Mouse (Mus musculus): Measurements from ENCODE around the gene Osbpl8. TPM values are rescaled to one million over a fixed set of nuclear protein-coding genes. Genes with fewer than 3 reads are reported as not detected.

Gene Osbpl8
- total and polyA plus RNA-seq, 3 experiments = 8.4 to 517 (median 69.9) TPM

- no peak for TF ChIP-seq GATA2 (IDR thresholded peaks at IDR 0.05; ENCODE audit: borderline replicate concordance, low read depth, low read length)
- no peak for TF ChIP-seq CTCF (IDR thresholded peaks at IDR 0.05; ENCODE audit: low read depth, low read length)
- TF ChIP-seq TAL1 (conservative IDR thresholded peaks at IDR 0.05; ENCODE audit: low read depth, low read length) = no peak
- TF ChIP-seq GATA1 (IDR thresholded peaks at IDR 0.05; ENCODE audit: borderline replicate concordance, low read length) = no peak
- no peak for TF ChIP-seq POLR2AphosphoS5 (IDR thresholded peaks at IDR 0.05; ENCODE audit: insufficient replicate concordance, low read depth, low read length)
- Histone ChIP-seq H3K9me3 (replicated peaks) (no peaks in the 10 kb centered on the region), H3K27me3 (ENCODE audit: insufficient read depth, low read length) (no peaks in the 10 kb centered on the region), H3K4me1 (ENCODE audit: insufficient read depth, low read depth, low read length) (peaks cover 53% of the 10 kb centered on the region), H3K4me3 (ENCODE audit: low read depth, low read length) (no peak overlapping the region), H3K36me3 (replicated peaks) (peaks cover 25% of the 10 kb centered on the region)
- DNase-seq (ENCODE audit: low spot score) (no peak), ATAC-seq (ENCODE audit: extremely low read depth, insufficient number of reproducible peaks, low FRiP score, poor library complexity, severe bottlenecking) (no peak)
These were observed 9.2 kb downstream of the Osbpl8 start for GRCm38 (mm10) chr10:111173589-111174247.

DNA sequence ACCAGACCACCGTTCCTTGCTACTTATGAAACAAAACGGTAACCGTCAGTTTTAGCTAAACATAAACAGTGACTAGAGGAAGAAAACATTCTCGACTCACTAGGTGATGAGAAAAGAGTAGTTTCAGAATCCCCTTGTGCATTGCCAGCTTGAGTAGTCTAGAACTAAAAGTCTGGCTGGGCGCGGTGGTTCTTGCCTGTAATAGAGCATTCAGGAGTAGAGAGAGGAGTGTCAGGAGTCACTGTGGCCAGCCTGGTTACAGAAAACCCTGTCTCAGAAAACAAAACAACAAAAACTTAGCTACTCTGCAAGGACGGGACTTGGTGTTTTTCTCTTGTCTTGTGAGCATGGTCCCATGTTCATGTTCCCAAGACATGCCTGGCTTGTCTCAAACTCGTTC lies 12.8 kb downstream of the Osbpl8 start:
- no peak for TF ChIP-seq POLR2AphosphoS5 (IDR thresholded peaks at IDR 0.05; ENCODE audit: insufficient replicate concordance, low read depth, low read length)
- no peak for TF ChIP-seq CTCF (IDR thresholded peaks at IDR 0.05; ENCODE audit: low read depth, low read length)
- no peaks in the 10 kb centered on the region for H3K27me3 ChIP-seq (ENCODE audit: insufficient read depth, low read length)
- no peak for ATAC-seq (ENCODE audit: extremely low read depth, insufficient number of reproducible peaks, low FRiP score, poor library complexity, severe bottlenecking)

GRCm38 (mm10) chr10:111178024-111178423 lies 13.5 kb downstream of the Osbpl8 start:
- ATAC-seq (ENCODE audit: extremely low read depth, insufficient number of reproducible peaks, low FRiP score, poor library complexity, severe bottlenecking) = no peak
- H3K4me3 ChIP-seq (ENCODE audit: low read depth, low read length) = no peak overlapping the region
- H3K9me3 ChIP-seq (replicated peaks) = no peaks in the 10 kb centered on the region
- no peaks in the 10 kb centered on the region for H3K27me3 ChIP-seq (ENCODE audit: insufficient read depth, low read length)
- H3K36me3 ChIP-seq (replicated peaks) = peaks cover 31% of the 10 kb centered on the region
- no peak for DNase-seq (ENCODE audit: low spot score)
- TF ChIP-seq TAL1 (conservative IDR thresholded peaks at IDR 0.05; ENCODE audit: low read depth, low read length) = no peak
- TF ChIP-seq GATA1 (IDR thresholded peaks at IDR 0.05; ENCODE audit: borderline replicate concordance, low read length) = no peak
- TF ChIP-seq POLR2AphosphoS5 (IDR thresholded peaks at IDR 0.05; ENCODE audit: insufficient replicate concordance, low read depth, low read length) = no peak
- no peak for TF ChIP-seq GATA2 (IDR thresholded peaks at IDR 0.05; ENCODE audit: borderline replicate concordance, low read depth, low read length)
- no peak for TF ChIP-seq CTCF (IDR thresholded peaks at IDR 0.05; ENCODE audit: low read depth, low read length)
- peaks cover 31% of the 10 kb centered on the region for H3K4me1 ChIP-seq (ENCODE audit: insufficient read depth, low read depth, low read length)

More for the DNA sequence above, 12.8 kb downstream of the Osbpl8 start:
- no peak overlapping the region for H3K4me3 ChIP-seq (ENCODE audit: low read depth, low read length)
- no peak for DNase-seq (ENCODE audit: low spot score)
- H3K36me3 ChIP-seq (replicated peaks) = peaks cover 31% of the 10 kb centered on the region
- peaks cover 32% of the 10 kb centered on the region for H3K4me1 ChIP-seq (ENCODE audit: insufficient read depth, low read depth, low read length)
- H3K9me3 ChIP-seq (replicated peaks) = no peaks in the 10 kb centered on the region

DNA sequence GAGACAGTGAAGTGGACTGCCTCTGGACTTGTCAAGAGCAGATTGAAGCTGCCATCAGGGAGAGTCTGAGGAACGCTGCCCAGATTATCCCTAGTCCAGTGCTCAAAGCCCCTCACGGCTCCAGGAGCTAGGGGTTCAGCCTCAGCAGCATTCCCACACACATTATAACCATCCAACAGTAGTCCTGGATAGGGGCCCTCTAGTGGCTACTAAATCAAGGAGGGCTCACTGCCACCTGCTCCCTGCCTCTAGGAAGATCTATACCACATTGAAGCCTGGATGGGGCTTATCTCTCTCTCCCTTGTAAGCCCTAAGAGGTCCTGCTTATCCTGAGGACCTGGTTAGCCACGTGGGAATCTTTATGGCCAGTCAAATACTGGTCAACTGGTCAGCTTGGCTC lies 16.1 kb downstream of the Osbpl8 start:
- no peaks in the 10 kb centered on the region for H3K9me3 ChIP-seq (replicated peaks)
- DNase-seq (ENCODE audit: low spot score) (no peak), ATAC-seq (ENCODE audit: extremely low read depth, insufficient number of reproducible peaks, low FRiP score, poor library complexity, severe bottlenecking) (peak; percentile 10; the same call in 1 of the 2 replicates)
- H3K36me3 ChIP-seq (replicated peaks) = peaks cover 28% of the 10 kb centered on the region
- peaks cover 21% of the 10 kb centered on the region for H3K4me1 ChIP-seq (ENCODE audit: insufficient read depth, low read depth, low read length)
- no peaks in the 10 kb centered on the region for H3K27me3 ChIP-seq (ENCODE audit: insufficient read depth, low read length)
- H3K4me3 ChIP-seq (ENCODE audit: low read depth, low read length) = no peak overlapping the region
- TF ChIP-seq GATA1 (IDR thresholded peaks at IDR 0.05; ENCODE audit: borderline replicate concordance, low read length) = no peak
- no peak for TF ChIP-seq TAL1 (conservative IDR thresholded peaks at IDR 0.05; ENCODE audit: low read depth, low read length)
- TF ChIP-seq CTCF (IDR thresholded peaks at IDR 0.05; ENCODE audit: low read depth, low read length) = no peak
- no peak for TF ChIP-seq POLR2AphosphoS5 (IDR thresholded peaks at IDR 0.05; ENCODE audit: insufficient replicate concordance, low read depth, low read length)
- no peak for TF ChIP-seq GATA2 (IDR thresholded peaks at IDR 0.05; ENCODE audit: borderline replicate concordance, low read depth, low read length)

GRCm38 (mm10) chr10:111183634-111184270 lies 19.2 kb downstream of the Osbpl8 start:
- ATAC-seq (ENCODE audit: extremely low read depth, insufficient number of reproducible peaks, low FRiP score, poor library complexity, severe bottlenecking) (no peak), DNase-seq (ENCODE audit: low spot score) (no peak)
- Histone ChIP-seq H3K9me3 (replicated peaks) (no peaks in the 10 kb centered on the region), H3K36me3 (replicated peaks) (peaks cover 29% of the 10 kb centered on the region), H3K4me1 (ENCODE audit: insufficient read depth, low read depth, low read length) (peaks cover 14% of the 10 kb centered on the region), H3K27me3 (ENCODE audit: insufficient read depth, low read length) (no peaks in the 10 kb centered on the region), H3K4me3 (ENCODE audit: low read depth, low read length) (no peak overlapping the region)
- TF ChIP-seq POLR2AphosphoS5 (IDR thresholded peaks at IDR 0.05; ENCODE audit: insufficient replicate concordance, low read depth, low read length) (no peak), GATA2 (IDR thresholded peaks at IDR 0.05; ENCODE audit: borderline replicate concordance, low read depth, low read length) (no peak), CTCF (IDR thresholded peaks at IDR 0.05; ENCODE audit: low read depth, low read length) (no peak), TAL1 (conservative IDR thresholded peaks at IDR 0.05; ENCODE audit: low read depth, low read length) (no peak), GATA1 (IDR thresholded peaks at IDR 0.05; ENCODE audit: borderline replicate concordance, low read length) (no peak)

DNA sequence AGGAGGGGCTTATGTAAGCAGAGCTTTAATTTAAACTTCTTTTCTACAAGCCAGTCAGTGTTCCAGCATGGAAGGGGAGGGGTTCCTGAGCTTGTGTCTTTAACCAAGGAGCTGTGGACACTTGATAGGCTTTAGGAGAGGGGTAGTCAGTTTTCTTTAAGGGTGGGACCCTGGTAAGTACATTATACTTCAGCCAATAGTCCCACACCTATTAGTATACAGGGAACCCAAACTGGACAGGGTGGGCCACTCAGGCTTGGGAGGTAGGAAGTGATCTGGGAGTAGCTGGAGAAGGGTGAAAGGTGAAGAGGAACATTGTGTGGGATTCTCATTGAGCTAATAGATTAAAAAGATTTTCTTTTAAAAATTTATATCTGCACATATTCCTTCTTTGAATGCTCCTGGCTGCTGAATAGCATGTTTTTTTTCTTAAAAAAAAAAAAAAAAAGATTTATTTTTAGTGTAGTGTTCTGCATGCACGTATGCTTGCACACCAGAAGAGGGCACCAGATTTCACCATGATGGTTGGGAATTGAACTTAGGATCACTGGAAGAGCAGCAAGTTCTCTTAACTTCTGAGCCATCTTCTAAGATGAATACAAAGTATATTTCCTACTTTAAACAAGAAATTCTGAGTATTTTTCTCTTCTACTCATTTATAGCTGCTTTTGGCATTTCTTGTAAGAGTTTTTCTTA lies 21.2 kb downstream of the Osbpl8 start:
- Histone ChIP-seq H3K9me3 (replicated peaks) (no peaks in the 10 kb centered on the region), H3K4me3 (ENCODE audit: low read depth, low read length) (no peak overlapping the region), H3K4me1 (ENCODE audit: insufficient read depth, low read depth, low read length) (peaks cover 12% of the 10 kb centered on the region; the same call in 1 of the 2 replicates), H3K36me3 (replicated peaks) (peaks cover 22% of the 10 kb centered on the region), H3K27me3 (ENCODE audit: insufficient read depth, low read length) (no peaks in the 10 kb centered on the region)
- ATAC-seq (ENCODE audit: extremely low read depth, insufficient number of reproducible peaks, low FRiP score, poor library complexity, severe bottlenecking) (no peak), DNase-seq (ENCODE audit: low spot score) (no peak)
- TF ChIP-seq POLR2AphosphoS5 (IDR thresholded peaks at IDR 0.05; ENCODE audit: insufficient replicate concordance, low read depth, low read length) (no peak), CTCF (IDR thresholded peaks at IDR 0.05; ENCODE audit: low read depth, low read length) (no peak), TAL1 (conservative IDR thresholded peaks at IDR 0.05; ENCODE audit: low read depth, low read length) (no peak)

Data from G1E (cell line).